Mouse (Mus musculus): ENCODE measurements around the gene Megf6. TPM values are rescaled to one million over a fixed set of nuclear protein-coding genes. Genes with fewer than 3 reads are reported as not detected.

Gene Megf6
- polyA plus RNA-seq, 1 experiment from 2014 or later: 10.8 TPM

- no peak overlapping the region for H3K27ac ChIP-seq (replicated peaks)
- no peak for TF ChIP-seq CTCF (IDR thresholded peaks at IDR 0.05; ENCODE audit: low read depth)
- no peak for TF ChIP-seq EP300 (optimal IDR thresholded peaks at IDR 0.05)
- ATAC-seq (ENCODE audit: low FRiP score, low TSS enrichment): no peak
- H3K36me3 ChIP-seq (ENCODE audit: control insufficient read depth, insufficient read depth, low read length): no peaks in the 10 kb centered on the region
- H3K9me3 ChIP-seq (ENCODE audit: control insufficient read depth, low read length): no peaks in the 10 kb centered on the region
- no peak overlapping the region for H3K4me3 ChIP-seq (ENCODE audit: low read depth, low read length)
- H3K4me2 ChIP-seq (replicated peaks; ENCODE audit: low read depth): no peak overlapping the region
- H3K4me1 ChIP-seq (replicated peaks; ENCODE audit: control insufficient read depth, insufficient read depth): no peaks in the 10 kb centered on the region
- H3K27me3 ChIP-seq (ENCODE audit: control insufficient read depth, insufficient read depth, low read length): no peaks in the 10 kb centered on the region
- H3K9ac ChIP-seq (ENCODE audit: low read length): no peak overlapping the region
- DNase-seq (ENCODE audit: low spot score): no peak
Observed at GRCm38 (mm10) chr4:154129950-154130349, 40.6 kb upstream of the Megf6 start.

GRCm38 (mm10) chr4:154131894-154132293 is 38.6 kb upstream of the Megf6 start:
- no peak for DNase-seq (ENCODE audit: low spot score)
- Histone ChIP-seq H3K9ac (ENCODE audit: low read length) (no peak overlapping the region), H3K27me3 (ENCODE audit: control insufficient read depth, insufficient read depth, low read length) (no peaks in the 10 kb centered on the region), H3K9me3 (ENCODE audit: control insufficient read depth, low read length) (no peaks in the 10 kb centered on the region), H3K4me1 (replicated peaks; ENCODE audit: control insufficient read depth, insufficient read depth) (no peaks in the 10 kb centered on the region), H3K27ac (replicated peaks) (no peak overlapping the region), H3K36me3 (ENCODE audit: control insufficient read depth, insufficient read depth, low read length) (no peaks in the 10 kb centered on the region), H3K4me3 (ENCODE audit: low read depth, low read length) (no peak overlapping the region), H3K4me2 (replicated peaks; ENCODE audit: low read depth) (no peak overlapping the region)
- 82% methylated on average over 4 of the region's 4 CpGs for WGBS
- no peak for ATAC-seq (ENCODE audit: low FRiP score, low TSS enrichment)
- TF ChIP-seq CTCF (IDR thresholded peaks at IDR 0.05; ENCODE audit: low read depth): no peak
- TF ChIP-seq EP300 (optimal IDR thresholded peaks at IDR 0.05): no peak

- TF ChIP-seq CTCF (IDR thresholded peaks at IDR 0.05; ENCODE audit: low read depth) (no peak), EP300 (optimal IDR thresholded peaks at IDR 0.05) (no peak)
- H3K4me2 ChIP-seq (replicated peaks; ENCODE audit: low read depth): no peak overlapping the region
- H3K36me3 ChIP-seq (ENCODE audit: control insufficient read depth, insufficient read depth, low read length): no peaks in the 10 kb centered on the region
- ATAC-seq (ENCODE audit: low FRiP score, low TSS enrichment) (0 out of 2 replicates have a peak, but pooled peaks have one; percentile 15), DNase-seq (ENCODE audit: low spot score) (no peak)
- H3K4me1 ChIP-seq (replicated peaks; ENCODE audit: control insufficient read depth, insufficient read depth): peaks cover 4% of the 10 kb centered on the region
- no peak overlapping the region for H3K4me3 ChIP-seq (ENCODE audit: low read depth, low read length)
- H3K9ac ChIP-seq (ENCODE audit: low read length): no peak overlapping the region
- peaks cover 7% of the 10 kb centered on the region; the same call in 1 of the 2 replicates for H3K27me3 ChIP-seq (ENCODE audit: control insufficient read depth, insufficient read depth, low read length)
- 42% methylated on average over 4 of the region's 4 CpGs for WGBS
- no peak overlapping the region for H3K27ac ChIP-seq (replicated peaks)
- H3K9me3 ChIP-seq (ENCODE audit: control insufficient read depth, low read length): no peaks in the 10 kb centered on the region
Observed at GRCm38 (mm10) chr4:154134803-154135202, 35.7 kb upstream of the Megf6 start.

GRCm38 (mm10) chr4:154137139-154137538 is 33.4 kb upstream of the Megf6 start:
- peaks cover 7% of the 10 kb centered on the region; the same call in 1 of the 2 replicates for H3K27me3 ChIP-seq (ENCODE audit: control insufficient read depth, insufficient read depth, low read length)
- no peak for ATAC-seq (ENCODE audit: low FRiP score, low TSS enrichment)
- H3K36me3 ChIP-seq (ENCODE audit: control insufficient read depth, insufficient read depth, low read length): no peaks in the 10 kb centered on the region
- peaks cover 7% of the 10 kb centered on the region for H3K4me1 ChIP-seq (replicated peaks; ENCODE audit: control insufficient read depth, insufficient read depth)
- H3K27ac ChIP-seq (replicated peaks): no peak overlapping the region
- H3K4me3 ChIP-seq (ENCODE audit: low read depth, low read length): no peak overlapping the region
- DNase-seq (ENCODE audit: low spot score): no peak
- TF ChIP-seq CTCF (IDR thresholded peaks at IDR 0.05; ENCODE audit: low read depth) (no peak), EP300 (optimal IDR thresholded peaks at IDR 0.05) (no peak)
- no peak overlapping the region for H3K4me2 ChIP-seq (replicated peaks; ENCODE audit: low read depth)
- H3K9ac ChIP-seq (ENCODE audit: low read length): no peak overlapping the region
- no peaks in the 10 kb centered on the region for H3K9me3 ChIP-seq (ENCODE audit: control insufficient read depth, low read length)
- 69% methylated on average over 5 of the region's 5 CpGs for WGBS

GRCm38 (mm10) chr4:154139671-154140181 is 30.8 kb upstream of the Megf6 start:
- no peak overlapping the region for H3K27ac ChIP-seq (replicated peaks)
- peak overlapping the region; percentile 51 for H3K4me3 ChIP-seq (ENCODE audit: low read depth, low read length)
- H3K4me1 ChIP-seq (replicated peaks; ENCODE audit: control insufficient read depth, insufficient read depth): peaks cover 11% of the 10 kb centered on the region
- no peak for ATAC-seq (ENCODE audit: low FRiP score, low TSS enrichment)
- H3K4me2 ChIP-seq (replicated peaks; ENCODE audit: low read depth): peak overlapping the region; percentile 87
- TF ChIP-seq EP300 (optimal IDR thresholded peaks at IDR 0.05) (no peak), CTCF (IDR thresholded peaks at IDR 0.05; ENCODE audit: low read depth) (no peak)
- H3K36me3 ChIP-seq (ENCODE audit: control insufficient read depth, insufficient read depth, low read length): no peaks in the 10 kb centered on the region
- DNase-seq (ENCODE audit: low spot score): no peak
- peak overlapping the region; percentile 43 for H3K9ac ChIP-seq (ENCODE audit: low read length)
- WGBS: 2% methylated on average over 31 of the region's 59 CpGs
- no peaks in the 10 kb centered on the region for H3K9me3 ChIP-seq (ENCODE audit: control insufficient read depth, low read length)
- peaks cover 7% of the 10 kb centered on the region; the same call in 1 of the 2 replicates for H3K27me3 ChIP-seq (ENCODE audit: control insufficient read depth, insufficient read depth, low read length)

GRCm38 (mm10) chr4:154140182-154140212 is 30.5 kb upstream of the Megf6 start, which contains the start of gene Trp73:
TSS of gene Trp73 (minus strand) at chr4:154140208.
- Histone ChIP-seq H3K36me3 (ENCODE audit: control insufficient read depth, insufficient read depth, low read length) (no peaks in the 10 kb centered on the region), H3K9me3 (ENCODE audit: control insufficient read depth, low read length) (no peaks in the 10 kb centered on the region), H3K4me3 (ENCODE audit: low read depth, low read length) (peak within 1 kb of the TSS; percentile 51), H3K4me1 (replicated peaks; ENCODE audit: control insufficient read depth, insufficient read depth) (peaks cover 11% of the 10 kb centered on the region), H3K9ac (ENCODE audit: low read length) (peak within 1 kb of the TSS; percentile 43), H3K27me3 (ENCODE audit: control insufficient read depth, insufficient read depth, low read length) (peaks cover 7% of the 10 kb centered on the region; the same call in 1 of the 2 replicates), H3K27ac (replicated peaks) (no peak within 1 kb of the TSS), H3K4me2 (replicated peaks; ENCODE audit: low read depth) (peak within 1 kb of the TSS; percentile 87)
- 0% methylated on average over 1 of the region's 4 CpGs for WGBS
- ATAC-seq (ENCODE audit: low FRiP score, low TSS enrichment): no peak
- TF ChIP-seq CTCF (IDR thresholded peaks at IDR 0.05; ENCODE audit: low read depth) (no peak), EP300 (optimal IDR thresholded peaks at IDR 0.05) (no peak)
- DNase-seq (ENCODE audit: low spot score): no peak
